Mouse (Mus musculus) intestine, embryonic 14.5 days (tissue): ENCODE measurements around the gene Foxo4. TPM values are rescaled to one million over a fixed set of nuclear protein-coding genes. Genes with fewer than 3 reads are reported as not detected.

Experiments used
- ATAC-seq: fragments of 200-750 bp; cut with Nextera tagmentation; replicated peaks from 2 replicates; pipeline ENCODE4 v1.8.0; 2017; ENCODE audit warnings: low read depth, moderate number of reproducible peaks, moderate TSS enrichment, moderate library complexity; ENCODE audit not compliant: low FRiP score, low TSS enrichment
- DNase-seq: peaks from one replicate; pipeline ENCODE4 v3.0.0-alpha.2; 2018; ENCODE audit warnings: low spot score
- H3K27ac ChIP-seq: fragments of 300-500 bp; sonication (generic); 2 replicates; pipeline ENCODE4 v1.5.1; 2014; ENCODE audit warnings: low read depth, mild to moderate bottlenecking, control low read depth
- H3K27me3 ChIP-seq: fragments of 300-500 bp; sonication (generic); replicated peaks from 2 replicates; pipeline ENCODE4 v1.6.1; 2014; ENCODE audit warnings: low read length, control low read depth; ENCODE audit not compliant: control insufficient read depth, insufficient read depth
- H3K36me3 ChIP-seq: fragments of 300-500 bp; sonication (generic); 2 replicates; pipeline ENCODE4 v1.6.1; 2014; ENCODE audit warnings: low read length, control low read depth; ENCODE audit not compliant: control insufficient read depth, insufficient read depth
- H3K4me1 ChIP-seq: fragments of 300-500 bp; sonication (generic); replicated peaks from 2 replicates; pipeline ENCODE4 v1.6.1; 2014; ENCODE audit warnings: low read length, control low read depth, mixed read lengths; ENCODE audit not compliant: control insufficient read depth, insufficient read depth
- H3K4me2 ChIP-seq: fragments of 300-500 bp; sonication (generic); 2 replicates; pipeline ENCODE4 v1.6.1; 2014; ENCODE audit warnings: low read length
- H3K4me3 ChIP-seq: fragments of 300-500 bp; sonication (generic); 2 replicates; pipeline ENCODE4 v1.5.1; 2014; ENCODE audit warnings: low read depth, low read length, control low read depth, mixed read lengths
- H3K9ac ChIP-seq: fragments of 300-500 bp; sonication (generic); 2 replicates; pipeline ENCODE4 v1.6.1; 2014; ENCODE audit warnings: mild to moderate bottlenecking, low read length
- H3K9me3 ChIP-seq: fragments of 300-500 bp; sonication (generic); 2 replicates; pipeline ENCODE4 v1.6.1; 2016; ENCODE audit warnings: low read length, control low read depth; ENCODE audit not compliant: control insufficient read depth
- WGBS: fragments of 180-500 bp; shearing (Covaris S2); extraction: QIAGEN DNeasy Blood & Tissue Kit; methylation state at CpG from one replicate; pipeline ENCODE4 v1.1.7; 2014; 5-methylcytosine and 5-hydroxymethylcytosine counted together
- polyA plus RNA-seq: library from polyadenylated mRNA; unstranded; fragments of >200 nt; fragmentation: Nextera tagmentation; extraction: Ambion mirVana; gene quantifications from 2 replicates; pipeline ENCODE4 v1.2.1, GENCODE M21; 2014

Foxo4 gene
- 2.3 and 2.5 TPM in 2 replicates for polyA plus RNA-seq

DNA sequence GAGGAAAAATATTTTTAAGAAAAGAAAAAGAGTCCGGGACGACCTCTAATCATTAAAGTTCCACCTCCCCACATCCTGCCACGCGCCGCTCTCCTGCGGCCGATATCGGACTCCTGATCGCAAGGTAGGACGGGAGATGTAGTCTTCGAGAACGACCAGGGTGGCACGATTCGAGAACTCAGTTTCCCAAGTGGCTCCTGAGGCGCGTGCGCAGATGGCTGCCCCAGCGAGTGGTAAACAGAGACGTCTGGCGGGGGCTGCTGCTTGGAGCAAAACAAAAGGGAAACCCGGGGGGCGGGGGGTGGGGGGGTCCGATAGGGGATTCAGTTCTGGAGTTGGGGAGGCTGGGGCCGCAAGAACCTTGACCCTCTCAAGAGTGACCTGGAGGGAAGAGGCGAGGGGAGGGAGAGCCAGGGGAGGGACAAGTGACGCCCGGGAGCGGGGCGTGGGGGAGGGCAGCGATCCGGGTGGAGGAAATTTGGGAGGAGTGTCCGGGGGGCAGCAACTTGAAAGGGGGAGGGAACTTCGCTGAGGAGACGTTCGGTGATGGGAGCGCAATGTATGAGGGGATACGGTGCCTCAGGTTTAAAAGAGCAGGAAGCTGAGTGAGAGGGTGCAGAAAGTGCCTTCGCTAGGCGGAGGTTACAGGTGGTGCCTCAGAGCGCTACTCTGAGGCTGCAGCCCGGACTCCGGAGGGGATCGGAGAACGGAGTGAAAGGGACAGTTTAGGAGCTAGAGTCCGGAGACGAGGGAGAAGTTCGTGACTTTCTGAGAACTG, at the start of gene Foxo4:
Gene Foxo4 (plus strand): TSS at position 577 of the 778 bp plus-strand sequence.
- Histone ChIP-seq H3K27ac (peak within 1 kb of the TSS; percentile 38; the same call in 1 of the 2 replicates), H3K4me1 (no peaks in the 10 kb centered on the region; the same call in 1 of the 2 replicates), H3K9ac (peak within 1 kb of the TSS; percentile 46), H3K4me2 (peak within 1 kb of the TSS; percentile 59), H3K9me3 (no peaks in the 10 kb centered on the region), H3K27me3 (0 out of 2 replicates have a peak, but pooled peaks cover 6% of the 10 kb centered on the region), H3K36me3 (0 out of 2 replicates have a peak, but pooled peaks cover 6% of the 10 kb centered on the region), H3K4me3 (peak within 1 kb of the TSS; percentile 49)
- ATAC-seq, result peak; percentile 89
- 18% methylated on average over 46 of the region's 47 CpGs for WGBS
- DNase-seq, result peak; percentile 85

DNA sequence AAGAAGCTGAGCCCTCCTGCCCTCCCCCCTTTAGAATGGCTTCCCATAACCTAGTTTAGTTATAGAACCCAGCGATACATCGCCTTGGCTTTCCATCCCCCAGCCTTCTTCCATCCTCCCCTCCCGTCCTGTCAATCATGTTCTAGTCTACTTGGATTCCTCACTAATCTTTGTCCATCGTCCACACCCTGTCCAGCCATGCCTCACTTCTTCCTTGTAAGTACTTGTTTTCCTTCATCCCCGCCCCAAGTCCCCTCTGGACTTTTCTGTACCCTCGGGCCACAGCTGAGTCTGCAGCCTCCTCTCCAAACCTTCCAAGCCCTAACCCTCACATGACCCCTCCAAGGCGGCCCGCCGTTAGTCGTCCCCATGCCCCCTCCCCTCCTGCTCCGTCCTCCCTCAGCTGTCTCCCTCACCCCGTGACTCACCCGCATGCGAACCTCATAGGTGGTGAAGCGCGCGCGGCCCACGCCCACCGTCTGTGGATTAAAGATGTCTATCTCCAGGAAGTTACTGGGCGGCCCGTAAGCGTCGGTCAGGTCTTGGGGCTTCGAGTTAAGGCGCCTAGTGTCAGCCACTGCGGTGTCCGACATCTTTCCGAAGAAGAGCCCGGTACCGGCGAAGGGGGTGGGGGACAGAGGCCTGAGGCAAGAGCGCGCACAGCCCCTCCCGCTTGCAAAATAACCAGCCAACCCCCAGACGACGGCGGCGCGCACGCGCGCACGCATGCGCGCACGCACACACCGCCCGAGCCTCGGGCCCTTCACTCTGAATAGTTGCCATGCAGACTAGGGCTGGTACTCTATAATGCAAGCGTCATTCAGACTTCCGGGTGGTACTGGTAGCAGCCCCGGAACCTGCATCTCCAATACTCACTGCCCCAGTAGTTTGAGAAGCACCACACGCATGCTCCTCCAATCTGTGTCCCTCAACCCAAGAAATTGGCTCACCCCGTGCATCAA, 32.2 kb upstream of the Foxo4 start, which contains the start of gene Snx12:
Gene Snx12 (minus strand): TSS at position 730 of the 962 bp plus-strand sequence.
- H3K9ac ChIP-seq, result peak within 1 kb of the TSS; percentile 40
- ATAC-seq (peak; percentile 98), DNase-seq (peak; percentile 93)
- H3K27me3 ChIP-seq, result no peaks in the 10 kb centered on the region
- peak within 1 kb of the TSS; percentile 55 for H3K4me2 ChIP-seq
- no peaks in the 10 kb centered on the region for H3K9me3 ChIP-seq
- H3K4me3 ChIP-seq, result peak within 1 kb of the TSS; percentile 52
- H3K4me1 ChIP-seq, result no peaks in the 10 kb centered on the region
- 15% methylated on average over 55 of the region's 55 CpGs for WGBS
- H3K27ac ChIP-seq, result peak within 1 kb of the TSS; percentile 48; the same call in 1 of the 2 replicates
- 0 out of 2 replicates have a peak, but pooled peaks cover 2% of the 10 kb centered on the region for H3K36me3 ChIP-seq

DNA sequence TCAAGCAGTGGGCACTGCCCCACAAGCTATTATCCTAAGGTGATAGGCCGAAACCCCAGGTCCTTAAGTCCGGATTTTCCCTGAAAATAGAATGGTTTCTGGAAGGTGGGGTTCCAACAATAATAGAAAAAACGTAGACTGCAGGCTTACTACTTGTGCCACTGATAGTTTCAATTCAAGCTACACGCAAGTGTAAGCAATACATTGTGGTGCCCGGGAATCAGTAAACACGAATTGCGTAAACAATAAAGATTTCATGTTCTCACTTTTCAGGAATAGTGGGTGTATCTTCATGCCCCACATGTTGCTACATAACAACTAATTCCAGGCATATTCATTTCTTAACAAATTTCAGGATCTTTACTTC, 31.5 kb upstream of the Foxo4 start:
- DNase-seq, result no peak
- no peaks in the 10 kb centered on the region for H3K27me3 ChIP-seq
- no peaks in the 10 kb centered on the region for H3K9me3 ChIP-seq
- no peaks in the 10 kb centered on the region for H3K4me1 ChIP-seq
- no peak overlapping the region for H3K27ac ChIP-seq
- WGBS, result 26% methylated on average over 7 of the region's 7 CpGs
- 0 out of 2 replicates have a peak overlapping the region, but pooled peaks have one; percentile 13 for H3K9ac ChIP-seq
- ATAC-seq, result no peak
- 0 out of 2 replicates have a peak, but pooled peaks cover 2% of the 10 kb centered on the region for H3K36me3 ChIP-seq
- peak overlapping the region; percentile 52 for H3K4me3 ChIP-seq
- peak overlapping the region; percentile 50 for H3K4me2 ChIP-seq

DNA sequence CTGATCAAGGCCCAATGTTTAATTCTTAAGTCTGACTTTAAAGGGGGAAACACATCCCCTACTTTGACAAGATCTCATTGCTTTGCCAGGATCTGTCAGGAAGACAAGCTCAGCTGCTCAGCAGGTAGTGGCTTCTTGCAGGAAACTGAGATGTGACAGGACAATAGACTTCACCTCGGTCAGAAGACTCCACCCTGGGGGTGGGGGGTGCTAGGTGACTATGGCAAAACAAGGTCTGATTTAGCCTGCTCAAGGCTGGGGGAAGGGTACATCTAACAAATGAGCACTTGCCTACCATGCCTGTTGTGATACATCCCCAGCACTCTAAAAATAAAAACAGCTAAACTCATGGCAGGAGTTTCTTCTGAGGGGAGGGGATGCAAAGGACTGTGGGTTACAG, 9.3 kb upstream of the Foxo4 start:
- Histone ChIP-seq H3K4me3 (no peak overlapping the region), H3K9me3 (no peaks in the 10 kb centered on the region), H3K27ac (no peak overlapping the region), H3K9ac (no peak overlapping the region), H3K27me3 (0 out of 2 replicates have a peak, but pooled peaks cover 6% of the 10 kb centered on the region), H3K36me3 (no peaks in the 10 kb centered on the region), H3K4me1 (no peaks in the 10 kb centered on the region), H3K4me2 (no peak overlapping the region)
- WGBS, result 20% methylated on average over 1 of the region's 1 CpGs
- ATAC-seq, result no peak
- DNase-seq, result no peak

DNA sequence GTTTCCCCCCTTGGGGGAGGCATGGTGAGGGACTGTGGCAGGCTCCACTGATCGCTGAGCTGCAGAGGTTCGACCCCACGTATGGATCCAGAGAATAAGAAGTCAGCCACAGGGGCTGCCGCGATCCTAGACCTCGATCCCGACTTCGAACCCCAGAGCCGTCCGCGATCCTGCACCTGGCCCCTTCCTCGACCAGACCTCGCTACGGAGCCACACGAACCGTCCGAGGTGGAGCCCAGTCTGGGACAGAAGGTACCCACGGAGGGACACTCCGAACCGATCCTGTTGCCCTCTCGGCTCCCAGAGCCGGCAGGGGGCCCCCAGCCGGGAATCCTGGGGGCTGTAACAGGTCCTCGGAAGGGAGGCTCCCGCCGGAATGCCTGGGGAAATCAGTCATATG, 412 bp downstream of the Foxo4 start:
- peak overlapping the region; percentile 49 for H3K4me3 ChIP-seq
- 0 out of 2 replicates have a peak, but pooled peaks cover 6% of the 10 kb centered on the region for H3K36me3 ChIP-seq
- 15% methylated on average over 26 of the region's 26 CpGs for WGBS
- H3K27me3 ChIP-seq, result 0 out of 2 replicates have a peak, but pooled peaks cover 6% of the 10 kb centered on the region
- ATAC-seq (no peak; the same call in 1 of the 2 replicates), DNase-seq (peak; percentile 65)
- peak overlapping the region; percentile 46 for H3K9ac ChIP-seq
- H3K4me1 ChIP-seq, result no peaks in the 10 kb centered on the region; the same call in 1 of the 2 replicates
- peak overlapping the region; percentile 38; the same call in 1 of the 2 replicates for H3K27ac ChIP-seq
- no peaks in the 10 kb centered on the region for H3K9me3 ChIP-seq
- H3K4me2 ChIP-seq, result peak overlapping the region; percentile 59

GRCm38 (mm10) chrX:101256603-101257002, 2.3 kb downstream of the Foxo4 start:
- Histone ChIP-seq H3K36me3 (0 out of 2 replicates have a peak, but pooled peaks cover 6% of the 10 kb centered on the region), H3K27ac (no peak overlapping the region), H3K4me3 (no peak overlapping the region), H3K4me2 (no peak overlapping the region; the same call in 1 of the 2 replicates), H3K9ac (no peak overlapping the region), H3K9me3 (no peaks in the 10 kb centered on the region), H3K4me1 (peaks cover 5% of the 10 kb centered on the region; the same call in 1 of the 2 replicates), H3K27me3 (0 out of 2 replicates have a peak, but pooled peaks cover 6% of the 10 kb centered on the region)
- ATAC-seq (no peak), DNase-seq (no peak)
- WGBS, result 82% methylated on average over 13 of the region's 13 CpGs

GRCm38 (mm10) chrX:101260441-101261325, 6.4 kb downstream of the Foxo4 start:
- peak overlapping the region; percentile 64 for H3K27ac ChIP-seq

More at GRCm38 (mm10) chrX:101260441-101261325, 6.4 kb downstream of the Foxo4 start:
- peak; percentile 58 for DNase-seq
- Histone ChIP-seq H3K27me3 (0 out of 2 replicates have a peak, but pooled peaks cover 2% of the 10 kb centered on the region), H3K4me1 (peaks cover 5% of the 10 kb centered on the region; the same call in 1 of the 2 replicates), H3K4me3 (no peak overlapping the region), H3K9me3 (no peaks in the 10 kb centered on the region), H3K4me2 (no peak overlapping the region), H3K9ac (no peak overlapping the region), H3K36me3 (0 out of 2 replicates have a peak, but pooled peaks cover 6% of the 10 kb centered on the region)
- WGBS, result 11% methylated on average over 10 of the region's 13 CpGs
- peak; percentile 81 for ATAC-seq
